Mouse (Mus musculus) myocyte (in vitro differentiated cells): ENCODE results near the gene Arid3b.

ENCODE experiments used
- CEBPB ChIP-seq: IDR thresholded peaks from 2 replicates; pipeline ENCODE4 v1.6.1; 2011; ENCODE audit warnings: mild to moderate bottlenecking, moderate library complexity; ENCODE audit not compliant: poor library complexity, insufficient read depth, severe bottlenecking
- E2F4 ChIP-seq: IDR thresholded peaks from one replicate; pipeline ENCODE4 v1.6.1; 2011; ENCODE audit warnings: mild to moderate bottlenecking, control low read depth, moderate library complexity; ENCODE audit not compliant: insufficient read depth
- MAX ChIP-seq: IDR thresholded peaks from one replicate; pipeline ENCODE4 v1.6.1; 2011; ENCODE audit warnings: low read depth, mild to moderate bottlenecking, control low read depth
- MYOD1 ChIP-seq, 3 experiments: IDR thresholded peaks; one replicate each; pipeline ENCODE4 v1.6.1; 2011; ENCODE audit warnings: control low read depth in 2 of 3, low read depth in 2 of 3, mild to moderate bottlenecking in 2 of 3, moderate library complexity in 1 of 3; ENCODE audit not compliant: insufficient read length in 2 of 3, control insufficient read depth in 1 of 3
- MYOG ChIP-seq, 3 experiments: IDR thresholded peaks; one replicate each; pipeline ENCODE4 v1.6.1; 2011; ENCODE audit warnings: control low read depth in 2 of 3, low read depth in 2 of 3, mild to moderate bottlenecking in 2 of 3; ENCODE audit not compliant: insufficient read length in 2 of 3, control insufficient read depth in 1 of 3, insufficient read depth in 1 of 3
- POLR2A ChIP-seq: IDR thresholded peaks from one replicate; pipeline ENCODE4 v1.6.1; 2011; ENCODE audit warnings: low read depth, mild to moderate bottlenecking, control low read depth, moderate library complexity; ENCODE audit not compliant: insufficient read length
- POLR2AphosphoS2 ChIP-seq: IDR thresholded peaks from one replicate; pipeline ENCODE4 v1.6.1; 2011; ENCODE audit warnings: low read depth, control low read depth; ENCODE audit not compliant: insufficient read length
- REST ChIP-seq: IDR thresholded peaks from one replicate; pipeline ENCODE4 v1.6.1; 2011; ENCODE audit warnings: mild to moderate bottlenecking, control low read depth, moderate library complexity; ENCODE audit not compliant: insufficient read depth, insufficient read length
- SRF ChIP-seq: IDR thresholded peaks from one replicate; pipeline ENCODE4 v1.6.1; 2011; ENCODE audit warnings: low read depth; ENCODE audit not compliant: control insufficient read depth, insufficient read length
- TCF12 ChIP-seq: IDR thresholded peaks from one replicate; pipeline ENCODE4 v1.6.1; 2011; ENCODE audit warnings: mild to moderate bottlenecking, control low read depth; ENCODE audit not compliant: poor library complexity, insufficient read depth, severe bottlenecking
- TCF3 ChIP-seq: IDR thresholded peaks from one replicate; pipeline ENCODE4 v1.6.1; 2011; ENCODE audit warnings: low read depth, control low read depth; ENCODE audit not compliant: insufficient read length
- USF1 ChIP-seq: IDR thresholded peaks from one replicate; pipeline ENCODE4 v1.6.1; 2011; ENCODE audit warnings: low read depth, mild to moderate bottlenecking, control low read depth, moderate library complexity

GRCm38 (mm10) chr9:57834629-57835417 is 1.8 kb downstream of the Arid3b start:
- TF ChIP-seq POLR2A (no peak), TCF3 (no peak), SRF (no peak), MAX (no peak), MYOG (IDR thresholded peaks at IDR 0.05; ENCODE audit: control insufficient read depth in 1 of 3, insufficient read depth in 1 of 3, insufficient read length in 2 of 3, low read depth in 2 of 3) (no peak), CEBPB (no peak), USF1 (no peak), MYOD1 (IDR thresholded peaks at IDR 0.05; ENCODE audit: control insufficient read depth in 1 of 3, insufficient read length in 2 of 3, low read depth in 2 of 3) (no peak), E2F4 (no peak), TCF12 (no peak), POLR2AphosphoS2 (no peak), REST (no peak)
